Mouse (Mus musculus): ENCODE results near the gene Cd5. TPM values are rescaled to one million over a fixed set of nuclear protein-coding genes. Genes with fewer than 3 reads are reported as not detected.

Cd5 gene
- 2.5 and 2.9 TPM in 2 replicates for total RNA-seq (2015; ENCODE audit: low replicate concordance)
- 0.26 TPM in 1 of 2 replicates, not detected in the other for total RNA-seq (2017; ENCODE audit: low replicate concordance)

- ATAC-seq (replicated peaks; ENCODE audit: low FRiP score, poor library complexity, severe bottlenecking): no peak
Observed at GRCm38 (mm10) chr19:10738811-10739210, at the start of gene Cd5. Cd5 (minus strand) TSS chr19:10739002.

DNA sequence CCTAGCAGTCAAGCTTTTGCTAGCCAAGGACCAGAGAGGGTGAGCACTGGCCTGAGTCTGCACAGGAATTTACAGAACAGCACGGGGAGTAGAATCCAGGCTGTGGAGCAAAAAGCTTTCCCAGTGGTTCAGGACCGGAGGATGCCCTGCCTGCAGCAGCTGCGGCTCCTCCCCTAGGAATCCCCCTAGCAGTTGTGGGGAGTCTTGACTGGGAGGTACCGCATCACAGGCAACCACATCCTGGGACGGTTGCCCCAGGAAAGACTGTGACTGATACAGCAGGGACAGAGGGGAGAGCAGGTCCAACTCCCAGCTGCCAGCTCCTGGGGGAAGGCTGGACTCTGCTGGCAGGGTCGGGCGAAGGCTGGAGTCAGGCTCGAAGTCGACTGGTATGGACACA, 49.4 kb upstream of the Cd5 start:
- no peak for ATAC-seq (replicated peaks; ENCODE audit: low FRiP score, poor library complexity, severe bottlenecking)

- ATAC-seq (replicated peaks; ENCODE audit: low FRiP score, poor library complexity, severe bottlenecking): no peak
Observed at GRCm38 (mm10) chr19:10787406-10787805, 48.6 kb upstream of the Cd5 start.

GRCm38 (mm10) chr19:10786753-10787152, 48.0 kb upstream of the Cd5 start:
- no peak for ATAC-seq (replicated peaks; ENCODE audit: low FRiP score, poor library complexity, severe bottlenecking)

DNA sequence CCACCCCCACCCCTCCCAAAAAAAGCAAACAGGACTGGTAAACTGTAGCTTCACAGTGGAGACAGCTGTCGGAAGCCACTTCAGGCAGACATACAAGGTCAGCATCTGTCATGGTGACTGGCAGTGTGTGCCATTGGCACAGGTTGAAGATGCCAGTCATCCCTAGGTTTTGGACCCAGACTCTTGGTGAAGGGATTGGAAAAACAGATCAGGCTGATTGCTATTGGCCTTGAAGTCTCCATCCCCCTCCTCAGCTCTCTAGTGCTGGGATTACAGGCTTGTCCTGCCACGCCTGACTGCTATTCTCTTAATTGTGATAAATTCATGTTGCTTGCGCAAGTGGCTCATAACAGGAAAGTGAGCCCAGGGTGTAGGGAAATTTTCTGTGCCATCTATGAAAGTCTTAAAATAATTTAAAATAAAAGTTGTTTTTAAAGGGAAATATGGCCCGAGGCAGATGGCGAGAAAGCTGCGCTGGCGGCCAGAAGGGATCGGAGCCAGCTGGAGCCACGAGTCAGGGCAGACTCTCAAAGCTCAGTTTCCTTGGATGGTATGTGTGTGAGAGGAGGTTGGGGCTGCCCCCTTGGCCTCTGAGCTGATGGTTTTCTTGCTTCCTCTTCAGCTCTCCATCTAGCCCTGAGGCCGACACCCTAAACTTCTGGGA, 46.1 kb upstream of the Cd5 start:
- no peak for ATAC-seq (replicated peaks; ENCODE audit: low FRiP score, poor library complexity, severe bottlenecking)

DNA sequence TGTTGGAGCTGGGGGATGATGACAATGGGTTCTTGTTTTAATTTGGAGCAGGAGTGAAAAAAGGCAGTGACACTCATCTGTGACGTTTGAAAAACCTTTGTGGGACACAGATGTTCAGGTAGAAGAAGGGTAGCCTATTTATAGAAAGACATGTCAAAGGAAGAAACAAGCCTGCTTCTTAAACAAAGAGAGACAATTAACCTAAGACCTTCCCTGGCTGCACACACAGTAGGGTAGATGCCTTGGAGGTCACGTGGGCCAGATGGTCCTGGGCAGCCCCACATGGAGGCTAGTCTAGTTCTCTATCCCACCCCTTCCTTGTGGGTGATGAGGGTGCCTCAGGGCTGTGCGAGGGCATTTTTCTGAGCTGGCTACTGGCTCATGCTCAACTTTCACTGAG, 45.3 kb upstream of the Cd5 start:
- ATAC-seq (replicated peaks; ENCODE audit: low FRiP score, poor library complexity, severe bottlenecking): no peak

- ATAC-seq (replicated peaks; ENCODE audit: low FRiP score, poor library complexity, severe bottlenecking): no peak
Observed at GRCm38 (mm10) chr19:10783168-10783567, 44.4 kb upstream of the Cd5 start.

DNA sequence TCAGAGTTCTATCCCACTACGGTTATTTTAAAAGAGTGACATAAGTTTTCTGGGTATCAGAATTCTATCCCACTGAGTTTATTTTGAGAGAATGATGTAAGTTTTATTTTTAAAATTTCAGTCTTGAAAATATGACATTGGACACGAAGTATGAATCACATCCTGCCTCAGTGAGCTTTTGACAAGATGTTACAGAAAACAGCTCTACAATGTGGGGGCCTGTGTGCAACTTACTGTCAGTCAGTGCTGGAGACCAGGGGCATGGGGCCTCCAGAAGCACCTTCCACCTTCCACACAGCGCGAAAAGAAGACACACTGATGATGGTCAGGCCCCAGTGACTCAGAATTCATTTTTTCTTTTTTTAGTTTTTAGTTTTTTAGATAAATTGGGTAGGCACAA, 42.8 kb upstream of the Cd5 start:
- no peak for ATAC-seq (replicated peaks; ENCODE audit: low FRiP score, poor library complexity, severe bottlenecking)

DNA sequence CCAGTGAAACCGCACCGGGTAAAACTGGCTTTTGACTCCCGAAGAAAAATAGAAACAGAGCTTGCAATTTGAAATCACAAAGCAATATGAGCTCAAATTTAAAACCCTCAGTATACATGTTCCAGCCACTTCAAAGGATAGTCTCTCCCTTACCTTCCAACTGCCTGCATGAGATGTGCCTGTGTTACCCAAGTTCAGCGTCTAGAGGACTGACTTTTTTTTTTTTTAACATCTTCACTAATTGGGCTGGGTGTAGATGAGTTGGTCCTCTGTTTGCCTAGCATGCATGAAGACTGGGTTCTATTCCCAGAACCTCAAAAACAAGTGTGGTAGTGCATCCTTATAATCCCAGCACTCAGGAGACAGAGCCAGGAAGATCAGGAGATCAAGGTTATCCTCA, 38.1 kb upstream of the Cd5 start:
- no peak for ATAC-seq (replicated peaks; ENCODE audit: low FRiP score, poor library complexity, severe bottlenecking)

GRCm38 (mm10) chr19:10774141-10774540, 35.3 kb upstream of the Cd5 start:
- no peak for ATAC-seq (replicated peaks; ENCODE audit: low FRiP score, poor library complexity, severe bottlenecking)

- no peak for ATAC-seq (replicated peaks; ENCODE audit: low FRiP score, poor library complexity, severe bottlenecking)
Observed at GRCm38 (mm10) chr19:10773384-10773783, 34.6 kb upstream of the Cd5 start.

- no peak for ATAC-seq (replicated peaks; ENCODE audit: low FRiP score, poor library complexity, severe bottlenecking)
Observed at GRCm38 (mm10) chr19:10772866-10773265, 34.1 kb upstream of the Cd5 start.

GRCm38 (mm10) chr19:10771995-10772394, 33.2 kb upstream of the Cd5 start:
- ATAC-seq (replicated peaks; ENCODE audit: low FRiP score, poor library complexity, severe bottlenecking): no peak

GRCm38 (mm10) chr19:10769429-10770195, 30.8 kb upstream of the Cd5 start:
- ATAC-seq (replicated peaks; ENCODE audit: low FRiP score, poor library complexity, severe bottlenecking): no peak

DNA sequence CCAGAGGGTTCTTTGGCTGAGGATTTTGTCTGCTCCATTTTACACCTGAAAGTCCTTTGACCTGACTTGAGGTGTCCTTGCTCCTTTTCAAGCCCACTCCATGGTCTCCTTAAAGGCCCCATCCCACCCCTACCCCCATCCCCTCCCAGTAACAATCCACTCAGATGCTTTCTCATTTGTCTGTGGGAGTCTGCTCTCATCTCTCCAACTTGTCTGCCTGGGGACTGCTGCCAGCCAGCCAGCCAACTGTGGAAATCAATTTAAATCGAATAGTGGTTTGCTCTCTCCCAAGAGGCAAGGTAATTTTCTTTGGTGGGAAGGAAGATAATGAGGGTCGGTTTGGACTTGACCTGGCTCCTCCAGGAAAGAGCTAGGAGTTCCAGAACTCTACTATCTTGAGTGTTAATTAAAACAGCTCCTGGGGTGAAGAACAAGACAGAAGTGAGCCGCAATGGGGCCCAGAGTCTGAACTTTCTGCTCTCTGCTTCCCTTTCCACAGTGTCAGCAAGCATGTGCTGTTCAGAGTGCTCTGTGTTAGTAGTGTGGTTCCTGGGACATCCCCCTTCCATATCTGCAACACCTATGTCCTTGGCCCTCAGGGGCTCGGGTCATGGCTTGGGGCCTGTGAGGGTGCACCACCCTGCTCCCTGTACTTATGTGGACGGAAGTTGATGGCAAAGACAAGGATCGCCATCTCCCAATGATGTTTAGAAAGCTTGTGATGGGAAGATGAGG, 30.1 kb upstream of the Cd5 start:
- ATAC-seq (replicated peaks; ENCODE audit: low FRiP score, poor library complexity, severe bottlenecking): no peak

DNA sequence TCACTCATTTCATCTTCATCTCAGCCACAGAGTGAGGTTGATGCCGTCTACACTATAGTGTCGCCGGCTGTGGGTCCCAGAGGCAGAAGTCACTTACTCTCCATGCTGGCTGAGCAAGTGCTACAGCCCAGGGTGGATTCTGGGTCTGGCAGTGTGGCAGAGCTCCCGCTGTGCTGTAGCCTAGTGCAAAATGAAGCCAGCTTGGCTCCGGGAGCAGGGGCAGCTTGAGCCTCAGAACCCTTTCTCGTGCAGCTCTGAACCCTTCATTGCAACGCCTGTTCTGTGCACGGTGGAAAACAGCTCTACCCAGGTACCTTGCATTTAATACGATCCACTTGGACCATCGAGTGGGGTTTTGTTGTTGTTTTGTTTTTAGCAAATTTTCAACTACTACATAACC, 28.8 kb upstream of the Cd5 start:
- no peak for ATAC-seq (replicated peaks; ENCODE audit: low FRiP score, poor library complexity, severe bottlenecking)

GRCm38 (mm10) chr19:10763381-10764031, 24.7 kb upstream of the Cd5 start:
- ATAC-seq (replicated peaks; ENCODE audit: low FRiP score, poor library complexity, severe bottlenecking): no peak

GRCm38 (mm10) chr19:10762468-10762867, 23.7 kb upstream of the Cd5 start:
- ATAC-seq (replicated peaks; ENCODE audit: low FRiP score, poor library complexity, severe bottlenecking): no peak

GRCm38 (mm10) chr19:10761794-10762415, 23.1 kb upstream of the Cd5 start:
- no peak for ATAC-seq (replicated peaks; ENCODE audit: low FRiP score, poor library complexity, severe bottlenecking)

All from erythroid progenitor cell, adult 5-6 weeks (primary cell).